Mouse (Mus musculus): ENCODE results near the gene Olfr1359. TPM values are rescaled to one million over a fixed set of nuclear protein-coding genes. Genes with fewer than 3 reads are reported as not detected.
"Not testable (repeated sequence)": the region's sequence is repeated elsewhere in the genome, so short reads cannot be mapped to it uniquely, and the experiment has no call there.

Olfr1359 gene
- polyA plus RNA-seq, 1 experiment from 2014 or later: not detected

- Histone ChIP-seq H3K27me3 (ENCODE audit: control insufficient read depth, insufficient read depth, low read length) (no peaks in the 10 kb centered on the region), H3K4me1 (ENCODE audit: control insufficient read depth, insufficient read depth, low read length) (peaks cover 7% of the 10 kb centered on the region), H3K36me3 (ENCODE audit: control insufficient read depth, insufficient read depth, low read length) (no peaks in the 10 kb centered on the region), H3K9me3 (replicated peaks; ENCODE audit: control insufficient read depth, low read length) (no peaks in the 10 kb centered on the region), H3K4me2 (peak overlapping the region; percentile 87), H3K27ac (ENCODE audit: low read depth, low read length) (peak overlapping the region; percentile 96), H3K4me3 (ENCODE audit: low read depth, low read length) (peak overlapping the region; percentile 49), H3K9ac (ENCODE audit: low read depth, low read length) (peak overlapping the region; percentile 81)
- no peak for ATAC-seq (replicated peaks; ENCODE audit: insufficient number of reproducible peaks, low FRiP score, low TSS enrichment)
- under 1% methylated on average over 22 of the region's 22 CpGs for WGBS (ENCODE audit: insufficient replicate concordance)
Observed at GRCm38 (mm10) chr13:21715131-21715863, 17.4 kb downstream of the Olfr1359 start.

DNA sequence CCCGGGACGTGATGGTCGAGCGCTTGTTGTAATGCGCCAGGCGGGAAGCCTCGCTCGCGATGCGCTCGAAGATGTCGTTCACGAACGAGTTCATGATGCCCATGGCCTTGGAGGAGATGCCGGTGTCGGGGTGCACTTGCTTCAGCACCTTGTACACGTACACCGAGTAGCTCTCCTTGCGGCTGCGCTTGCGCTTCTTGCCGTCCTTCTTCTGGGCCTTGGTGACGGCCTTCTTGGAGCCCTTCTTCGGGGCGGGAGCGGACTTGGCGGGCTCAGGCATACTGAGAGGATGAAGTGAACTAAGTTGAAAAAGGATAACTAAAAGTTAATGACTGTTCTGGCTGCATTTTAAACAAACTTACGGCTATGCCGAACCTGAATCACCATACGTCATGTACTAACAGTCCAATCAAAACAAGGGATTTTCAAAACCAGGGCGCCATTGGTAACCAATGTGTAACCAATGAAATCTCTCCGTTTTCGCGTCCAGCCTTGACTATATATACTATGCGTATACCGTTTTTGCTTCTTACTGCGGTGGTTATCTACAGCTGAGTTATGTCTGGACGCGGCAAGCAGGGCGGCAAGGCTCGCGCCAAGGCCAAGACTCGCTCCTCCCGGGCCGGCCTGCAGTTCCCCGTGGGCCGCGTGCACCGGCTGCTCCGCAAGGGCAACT lies 18.1 kb downstream of the Olfr1359 start, which contains the start of the genes Hist1h2bl and Hist1h2ai:
Hist1h2bl (minus strand) TSS at position 280 of the 676 bp plus-strand sequence.
Hist1h2ai (plus strand) TSS at position 559 of the 676 bp plus-strand sequence.
- peaks cover 11% of the 10 kb centered on the region for H3K4me1 ChIP-seq (ENCODE audit: control insufficient read depth, insufficient read depth, low read length)
- H3K27me3 ChIP-seq (ENCODE audit: control insufficient read depth, insufficient read depth, low read length); H3K9me3 ChIP-seq (replicated peaks; ENCODE audit: control insufficient read depth, low read length); H3K36me3 ChIP-seq (ENCODE audit: control insufficient read depth, insufficient read depth, low read length): not testable (repeated sequence)
- H3K4me3 ChIP-seq (ENCODE audit: low read depth, low read length): peak within 1 kb of the TSS; percentile 49
- peak; percentile 90 for ATAC-seq (replicated peaks; ENCODE audit: insufficient number of reproducible peaks, low FRiP score, low TSS enrichment)
- peak within 1 kb of the TSS; percentile 87 for H3K4me2 ChIP-seq
- peak within 1 kb of the TSS; percentile 85 for H3K9ac ChIP-seq (ENCODE audit: low read depth, low read length)
- 0% methylated on average over 27 of the region's 50 CpGs for WGBS (ENCODE audit: insufficient replicate concordance)
- H3K27ac ChIP-seq (ENCODE audit: low read depth, low read length): peak within 1 kb of the TSS; percentile 96

GRCm38 (mm10) chr13:21716540-21717391 lies 18.9 kb downstream of the Olfr1359 start:
- Histone ChIP-seq H3K4me3 (ENCODE audit: low read depth, low read length) (peak overlapping the region; percentile 49), H3K4me1 (ENCODE audit: control insufficient read depth, insufficient read depth, low read length) (peaks cover 13% of the 10 kb centered on the region), H3K4me2 (peak overlapping the region; percentile 87), H3K27ac (ENCODE audit: low read depth, low read length) (peak overlapping the region; percentile 96), H3K9ac (ENCODE audit: low read depth, low read length) (peak overlapping the region; percentile 85)
- H3K27me3 ChIP-seq (ENCODE audit: control insufficient read depth, insufficient read depth, low read length); H3K9me3 ChIP-seq (replicated peaks; ENCODE audit: control insufficient read depth, low read length); H3K36me3 ChIP-seq (ENCODE audit: control insufficient read depth, insufficient read depth, low read length): not testable (repeated sequence)
- 0 out of 2 replicates have a peak, but pooled peaks have one; percentile 6 for ATAC-seq (replicated peaks; ENCODE audit: insufficient number of reproducible peaks, low FRiP score, low TSS enrichment)
- WGBS (ENCODE audit: insufficient replicate concordance): under 1% methylated on average over 9 of the region's 38 CpGs

DNA sequence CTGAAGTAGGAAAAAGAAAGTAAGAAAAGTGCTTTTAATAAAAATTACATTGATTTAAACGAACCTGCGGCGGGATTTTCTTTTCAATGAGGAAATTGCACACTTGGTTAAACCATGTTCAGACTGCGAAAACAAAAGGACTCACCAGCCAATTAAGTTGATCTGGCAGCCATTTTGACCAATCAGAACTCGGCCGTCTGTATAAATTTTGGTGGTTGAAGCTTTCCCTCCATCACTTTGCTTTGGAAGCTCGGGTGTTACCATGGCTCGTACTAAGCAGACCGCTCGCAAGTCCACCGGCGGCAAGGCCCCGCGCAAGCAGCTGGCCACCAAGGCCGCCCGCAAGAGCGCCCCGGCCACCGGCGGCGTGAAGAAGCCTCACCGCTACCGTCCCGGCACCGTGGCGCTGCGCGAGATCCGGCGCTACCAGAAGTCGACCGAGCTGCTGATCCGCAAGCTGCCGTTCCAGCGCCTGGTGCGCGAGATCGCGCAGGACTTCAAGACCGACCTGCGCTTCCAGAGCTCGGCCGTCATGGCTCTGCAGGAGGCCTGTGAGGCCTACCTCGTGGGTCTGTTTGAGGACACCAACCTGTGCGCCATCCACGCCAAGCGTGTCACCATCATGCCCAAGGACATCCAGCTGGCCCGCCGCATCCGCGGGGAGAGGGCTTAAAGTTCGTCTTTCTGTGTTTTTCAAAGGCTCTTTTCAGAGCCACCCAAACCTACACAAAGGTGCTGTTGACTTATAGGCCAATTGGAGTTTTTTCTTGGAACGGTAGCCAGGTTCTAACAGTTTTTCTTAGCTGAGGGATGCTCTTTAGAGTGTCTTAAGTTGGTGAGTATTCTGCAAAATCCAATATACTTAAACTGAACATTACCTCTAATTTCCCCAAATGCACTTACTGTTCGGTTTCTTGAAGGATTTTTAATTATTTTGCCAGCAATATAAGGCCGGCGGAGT lies 19.8 kb downstream of the Olfr1359 start, which contains the start of gene Hist1h3h:
Hist1h3h (plus strand) TSS at position 263 of the 961 bp plus-strand sequence.
- H3K4me1 ChIP-seq (ENCODE audit: control insufficient read depth, insufficient read depth, low read length): peaks cover 13% of the 10 kb centered on the region
- peak within 1 kb of the TSS; percentile 49 for H3K4me3 ChIP-seq (ENCODE audit: low read depth, low read length)
- not testable (repeated sequence) for H3K9me3 ChIP-seq (replicated peaks; ENCODE audit: control insufficient read depth, low read length); H3K36me3 ChIP-seq (ENCODE audit: control insufficient read depth, insufficient read depth, low read length); H3K27me3 ChIP-seq (ENCODE audit: control insufficient read depth, insufficient read depth, low read length)
- 0 out of 2 replicates have a peak, but pooled peaks have one; percentile 26 for ATAC-seq (replicated peaks; ENCODE audit: insufficient number of reproducible peaks, low FRiP score, low TSS enrichment)
- peak within 1 kb of the TSS; percentile 85 for H3K9ac ChIP-seq (ENCODE audit: low read depth, low read length)
- peak within 1 kb of the TSS; percentile 96 for H3K27ac ChIP-seq (ENCODE audit: low read depth, low read length)
- H3K4me2 ChIP-seq: peak within 1 kb of the TSS; percentile 87
- 1% methylated on average over 24 of the region's 56 CpGs for WGBS (ENCODE audit: insufficient replicate concordance)

- H3K4me1 ChIP-seq (ENCODE audit: control insufficient read depth, insufficient read depth, low read length): peaks cover 13% of the 10 kb centered on the region
- no peak for ATAC-seq (replicated peaks; ENCODE audit: insufficient number of reproducible peaks, low FRiP score, low TSS enrichment)
- H3K36me3 ChIP-seq (ENCODE audit: control insufficient read depth, insufficient read depth, low read length): no peaks in the 10 kb centered on the region
- peak overlapping the region; percentile 74 for H3K9ac ChIP-seq (ENCODE audit: low read depth, low read length)
- peak overlapping the region; percentile 32 for H3K4me3 ChIP-seq (ENCODE audit: low read depth, low read length)
- H3K9me3 ChIP-seq (replicated peaks; ENCODE audit: control insufficient read depth, low read length): no peaks in the 10 kb centered on the region
- WGBS (ENCODE audit: insufficient replicate concordance): 71% methylated on average over 4 of the region's 4 CpGs
- H3K4me2 ChIP-seq: peak overlapping the region; percentile 58
- H3K27me3 ChIP-seq (ENCODE audit: control insufficient read depth, insufficient read depth, low read length): no peaks in the 10 kb centered on the region
- peak overlapping the region; percentile 67 for H3K27ac ChIP-seq (ENCODE audit: low read depth, low read length)
Observed at GRCm38 (mm10) chr13:21718381-21719080, 20.6 kb downstream of the Olfr1359 start.

DNA sequence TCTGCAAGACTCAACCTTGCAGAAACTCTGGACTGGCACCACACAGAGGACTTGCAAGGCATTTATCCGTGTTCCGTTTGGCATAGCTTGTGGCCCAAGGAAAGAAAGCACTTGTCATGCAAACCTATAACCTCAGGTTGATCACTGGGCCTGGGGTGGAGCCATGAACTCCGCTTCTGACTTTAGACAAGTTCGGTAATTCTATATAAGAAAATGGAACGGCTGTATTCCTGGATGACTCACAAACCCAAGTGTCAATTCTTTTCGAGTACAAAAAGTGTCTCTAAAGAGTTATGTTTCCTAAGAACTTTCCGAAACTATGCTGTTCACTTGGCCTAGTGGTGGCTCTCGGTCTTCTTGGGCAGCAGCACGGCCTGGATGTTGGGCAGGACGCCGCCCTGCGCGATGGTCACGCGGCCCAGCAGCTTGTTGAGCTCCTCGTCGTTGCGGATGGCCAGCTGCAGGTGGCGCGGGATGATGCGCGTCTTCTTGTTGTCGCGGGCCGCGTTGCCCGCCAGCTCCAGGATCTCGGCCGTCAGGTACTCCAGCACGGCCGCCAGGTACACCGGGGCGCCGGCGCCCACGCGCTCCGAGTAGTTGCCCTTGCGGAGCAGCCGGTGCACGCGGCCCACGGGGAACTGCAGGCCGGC lies 23.3 kb downstream of the Olfr1359 start:
- H3K36me3 ChIP-seq (ENCODE audit: control insufficient read depth, insufficient read depth, low read length); H3K9me3 ChIP-seq (replicated peaks; ENCODE audit: control insufficient read depth, low read length); H3K27me3 ChIP-seq (ENCODE audit: control insufficient read depth, insufficient read depth, low read length); H3K4me1 ChIP-seq (ENCODE audit: control insufficient read depth, insufficient read depth, low read length): not testable (repeated sequence)
- H3K4me3 ChIP-seq (ENCODE audit: low read depth, low read length): peak overlapping the region; percentile 42
- peak overlapping the region; percentile 71 for H3K9ac ChIP-seq (ENCODE audit: low read depth, low read length)
- H3K4me2 ChIP-seq: peak overlapping the region; percentile 68
- peak; percentile 27 for ATAC-seq (replicated peaks; ENCODE audit: insufficient number of reproducible peaks, low FRiP score, low TSS enrichment)
- H3K27ac ChIP-seq (ENCODE audit: low read depth, low read length): peak overlapping the region; percentile 86
- WGBS (ENCODE audit: insufficient replicate concordance): 3% methylated on average over 21 of the region's 44 CpGs

DNA sequence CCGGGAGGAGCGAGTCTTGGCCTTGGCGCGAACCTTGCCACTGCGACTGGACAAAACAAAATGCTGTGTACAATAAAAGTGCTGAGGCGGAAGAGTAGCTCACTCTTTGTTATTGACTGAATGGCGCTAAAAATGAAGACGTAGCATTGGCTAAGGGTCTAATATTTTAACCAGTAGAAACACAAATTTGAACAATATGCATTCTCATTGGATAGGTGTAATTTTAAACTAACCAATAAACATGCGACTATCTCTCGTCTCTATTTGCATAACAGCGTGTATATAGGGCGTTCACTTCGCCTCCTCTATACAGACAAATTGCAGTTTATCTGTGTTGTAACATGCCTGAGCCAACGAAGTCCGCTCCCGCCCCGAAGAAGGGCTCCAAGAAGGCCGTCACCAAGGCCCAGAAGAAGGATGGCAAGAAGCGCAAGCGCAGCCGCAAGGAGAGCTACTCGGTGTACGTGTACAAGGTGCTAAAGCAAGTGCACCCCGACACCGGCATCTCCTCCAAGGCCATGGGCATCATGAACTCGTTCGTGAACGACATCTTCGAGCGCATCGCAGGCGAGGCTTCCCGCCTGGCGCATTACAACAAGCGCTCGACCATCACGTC lies 24.0 kb downstream of the Olfr1359 start, which contains the start of gene Hist1h2bm:
Hist1h2bm (plus strand) TSS at position 288 of the 616 bp plus-strand sequence.
- ATAC-seq (replicated peaks; ENCODE audit: insufficient number of reproducible peaks, low FRiP score, low TSS enrichment): peak; percentile 94
- H3K9me3 ChIP-seq (replicated peaks; ENCODE audit: control insufficient read depth, low read length); H3K36me3 ChIP-seq (ENCODE audit: control insufficient read depth, insufficient read depth, low read length); H3K27me3 ChIP-seq (ENCODE audit: control insufficient read depth, insufficient read depth, low read length); H3K4me1 ChIP-seq (ENCODE audit: control insufficient read depth, insufficient read depth, low read length): not testable (repeated sequence)
- Histone ChIP-seq H3K9ac (ENCODE audit: low read depth, low read length) (peak within 1 kb of the TSS; percentile 71), H3K4me2 (peak within 1 kb of the TSS; percentile 68), H3K4me3 (ENCODE audit: low read depth, low read length) (peak within 1 kb of the TSS; percentile 42), H3K27ac (ENCODE audit: low read depth, low read length) (peak within 1 kb of the TSS; percentile 86)
- WGBS (ENCODE audit: insufficient replicate concordance): 0% methylated on average over 35 of the region's 37 CpGs

Data from heart, embryonic 11.5 days (tissue).